Mouse (Mus musculus): ENCODE measurements around the gene Lpin3. TPM values are rescaled to one million over a fixed set of nuclear protein-coding genes. Genes with fewer than 3 reads are reported as not detected.

Gene Lpin3
- polyA plus RNA-seq, 2 experiments, result 0.52 to 0.67 TPM

DNA sequence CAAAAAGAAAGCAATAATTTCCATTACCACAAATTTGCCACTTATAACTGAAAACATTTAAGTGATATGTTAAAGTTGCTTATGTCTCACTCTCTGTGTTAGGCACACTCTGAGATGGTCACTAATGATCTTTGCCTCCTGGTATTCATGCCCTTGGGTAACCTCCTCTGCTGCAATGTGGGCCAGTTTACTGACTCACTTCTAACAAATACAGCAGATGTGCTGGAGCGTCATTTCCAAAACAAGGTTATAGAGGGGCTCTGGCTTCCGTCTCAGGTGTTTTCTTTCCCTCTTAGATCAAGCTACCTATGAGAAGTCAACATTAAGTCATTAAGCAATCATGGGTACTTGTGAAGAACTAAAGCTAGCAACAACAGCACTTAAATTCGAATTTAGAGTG, 30.1 kb upstream of the Lpin3 start:
- Histone ChIP-seq H3K9me3 (ENCODE audit: control insufficient read depth, low read length) (no peaks in the 10 kb centered on the region), H3K4me3 (ENCODE audit: insufficient read depth in 1 of 2, low read depth in 2 of 2, low read length in 2 of 2) (no peak overlapping the region), H3K27me3 (ENCODE audit: control insufficient read depth, insufficient read depth, low read length) (no peaks in the 10 kb centered on the region), H3K36me3 (replicated peaks; ENCODE audit: control insufficient read depth, insufficient read depth, low read depth) (no peaks in the 10 kb centered on the region), H3K4me1 (replicated peaks; ENCODE audit: control insufficient read depth in 2 of 2, insufficient read depth in 2 of 2, low read length in 1 of 2) (no peaks in the 10 kb centered on the region), H3K27ac (no peak overlapping the region), H3K4me2 (ENCODE audit: low read depth) (no peak overlapping the region), H3K9ac (replicated peaks) (no peak overlapping the region)
- ATAC-seq (ENCODE audit: insufficient read depth) (no peak), DNase-seq (ENCODE audit: low read depth in 3 of 3, low spot score in 3 of 3) (no peak)
- WGBS (ENCODE audit: insufficient replicate concordance), result 53% methylated on average over 3 of the region's 3 CpGs
- TF ChIP-seq EP300 (IDR thresholded peaks at IDR 0.05; ENCODE audit: low read depth) (no peak), CTCF (IDR thresholded peaks at IDR 0.05; ENCODE audit: low read depth) (no peak)

DNA sequence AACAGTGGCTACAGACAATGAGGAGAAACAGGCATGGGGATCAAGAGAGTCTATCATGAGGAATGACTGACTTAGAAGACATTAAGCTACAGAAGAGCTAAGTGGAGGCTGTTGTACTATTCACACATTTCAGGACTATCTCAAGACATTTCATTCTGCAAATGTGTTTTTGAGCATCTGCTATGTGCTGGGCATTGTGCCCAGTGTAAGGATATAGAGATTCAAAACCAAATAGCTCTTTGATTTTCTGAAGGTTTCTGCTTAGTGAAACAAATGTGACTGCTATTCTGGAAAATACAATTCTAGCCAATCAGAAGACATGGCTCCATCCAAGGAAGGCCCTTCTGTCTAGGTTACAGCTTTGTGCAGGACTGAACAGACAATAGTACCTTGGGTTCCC, 25.8 kb upstream of the Lpin3 start:
- H3K4me3 ChIP-seq (ENCODE audit: insufficient read depth in 1 of 2, low read depth in 2 of 2, low read length in 2 of 2), result no peak overlapping the region
- ATAC-seq (ENCODE audit: insufficient read depth) (no peak), DNase-seq (ENCODE audit: low read depth in 3 of 3, low spot score in 3 of 3) (no peak)
- no peaks in the 10 kb centered on the region for H3K9me3 ChIP-seq (ENCODE audit: control insufficient read depth, low read length)
- no peak overlapping the region for H3K27ac ChIP-seq
- H3K9ac ChIP-seq (replicated peaks), result no peak overlapping the region
- H3K36me3 ChIP-seq (replicated peaks; ENCODE audit: control insufficient read depth, insufficient read depth, low read depth), result no peaks in the 10 kb centered on the region
- H3K27me3 ChIP-seq (ENCODE audit: control insufficient read depth, insufficient read depth, low read length), result no peaks in the 10 kb centered on the region
- TF ChIP-seq EP300 (IDR thresholded peaks at IDR 0.05; ENCODE audit: low read depth) (no peak), CTCF (IDR thresholded peaks at IDR 0.05; ENCODE audit: low read depth) (no peak)
- 0 out of 4 replicates have a peak, but pooled peaks cover 0 to 2% of the 10 kb centered on the region in 2 experiments for H3K4me1 ChIP-seq (replicated peaks; ENCODE audit: control insufficient read depth in 2 of 2, insufficient read depth in 2 of 2, low read length in 1 of 2)
- H3K4me2 ChIP-seq (ENCODE audit: low read depth), result no peak overlapping the region

- no peak for ATAC-seq (ENCODE audit: insufficient read depth)
- H3K4me2 ChIP-seq (ENCODE audit: low read depth), result no peak overlapping the region
- no peak overlapping the region for H3K9ac ChIP-seq (replicated peaks)
- TF ChIP-seq CTCF (IDR thresholded peaks at IDR 0.05; ENCODE audit: low read depth) (peak; percentile 34; the same call in 1 of the 2 replicates), EP300 (IDR thresholded peaks at IDR 0.05; ENCODE audit: low read depth) (no peak)
- no peaks in the 10 kb centered on the region for H3K36me3 ChIP-seq (replicated peaks; ENCODE audit: control insufficient read depth, insufficient read depth, low read depth)
- H3K9me3 ChIP-seq (ENCODE audit: control insufficient read depth, low read length), result no peaks in the 10 kb centered on the region
- WGBS (ENCODE audit: insufficient replicate concordance), result 58% methylated on average over 5 of the region's 5 CpGs
- no peak for DNase-seq (ENCODE audit: low read depth in 3 of 3, low spot score in 3 of 3)
- 0 out of 4 replicates have a peak, but pooled peaks cover 0 to 2% of the 10 kb centered on the region in 2 experiments for H3K4me1 ChIP-seq (replicated peaks; ENCODE audit: control insufficient read depth in 2 of 2, insufficient read depth in 2 of 2, low read length in 1 of 2)
- no peak overlapping the region for H3K4me3 ChIP-seq (ENCODE audit: insufficient read depth in 1 of 2, low read depth in 2 of 2, low read length in 2 of 2)
- no peaks in the 10 kb centered on the region for H3K27me3 ChIP-seq (ENCODE audit: control insufficient read depth, insufficient read depth, low read length)
- no peak overlapping the region for H3K27ac ChIP-seq
Observed at GRCm38 (mm10) chr2:160856359-160857102, 23.9 kb upstream of the Lpin3 start.

DNA sequence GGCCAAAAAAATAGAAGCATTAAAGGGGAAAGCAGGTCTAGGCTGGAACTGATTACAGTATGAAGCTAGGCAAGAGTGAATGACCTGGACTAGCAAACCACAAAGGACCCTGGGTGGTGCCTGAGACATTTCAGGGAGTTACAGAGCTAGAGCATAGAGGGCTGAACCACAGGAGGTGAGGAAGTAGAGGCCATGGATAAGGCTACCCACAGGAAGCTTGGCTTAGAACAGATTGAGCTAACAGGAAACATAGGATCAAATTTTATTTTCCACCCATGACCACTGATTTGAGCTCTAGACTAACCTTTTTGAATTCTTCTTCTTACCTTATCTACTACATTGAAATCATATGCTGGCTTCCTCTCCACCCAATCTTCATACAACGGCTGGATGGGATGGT, 20.1 kb upstream of the Lpin3 start:
- H3K27me3 ChIP-seq (ENCODE audit: control insufficient read depth, insufficient read depth, low read length), result no peaks in the 10 kb centered on the region; the same call in 1 of the 2 replicates
- H3K9me3 ChIP-seq (ENCODE audit: control insufficient read depth, low read length), result no peaks in the 10 kb centered on the region
- WGBS (ENCODE audit: insufficient replicate concordance), result 21% methylated on average over 1 of the region's 1 CpGs
- no peak overlapping the region for H3K27ac ChIP-seq
- no peak for TF ChIP-seq EP300 (IDR thresholded peaks at IDR 0.05; ENCODE audit: low read depth)
- no peak for TF ChIP-seq CTCF (IDR thresholded peaks at IDR 0.05; ENCODE audit: low read depth)
- H3K9ac ChIP-seq (replicated peaks), result no peak overlapping the region
- no peak overlapping the region for H3K4me3 ChIP-seq (ENCODE audit: insufficient read depth in 1 of 2, low read depth in 2 of 2, low read length in 2 of 2)
- H3K36me3 ChIP-seq (replicated peaks; ENCODE audit: control insufficient read depth, insufficient read depth, low read depth), result no peaks in the 10 kb centered on the region
- no peak for DNase-seq (ENCODE audit: low read depth in 3 of 3, low spot score in 3 of 3)
- 0 out of 4 replicates have a peak, but pooled peaks cover 0 to 2% of the 10 kb centered on the region in 2 experiments for H3K4me1 ChIP-seq (replicated peaks; ENCODE audit: control insufficient read depth in 2 of 2, insufficient read depth in 2 of 2, low read length in 1 of 2)
- no peak overlapping the region for H3K4me2 ChIP-seq (ENCODE audit: low read depth)
- no peak for ATAC-seq (ENCODE audit: insufficient read depth)

GRCm38 (mm10) chr2:160864112-160864511, 16.4 kb upstream of the Lpin3 start:
- Histone ChIP-seq H3K9ac (replicated peaks) (no peak overlapping the region), H3K4me1 (replicated peaks; ENCODE audit: control insufficient read depth in 2 of 2, insufficient read depth in 2 of 2, low read length in 1 of 2) (0 out of 4 replicates have a peak, but pooled peaks cover 0 to 2% of the 10 kb centered on the region in 2 experiments), H3K9me3 (ENCODE audit: control insufficient read depth, low read length) (no peaks in the 10 kb centered on the region), H3K36me3 (replicated peaks; ENCODE audit: control insufficient read depth, insufficient read depth, low read depth) (no peaks in the 10 kb centered on the region), H3K4me2 (ENCODE audit: low read depth) (no peak overlapping the region), H3K4me3 (ENCODE audit: insufficient read depth in 1 of 2, low read depth in 2 of 2, low read length in 2 of 2) (no peak overlapping the region), H3K27ac (no peak overlapping the region), H3K27me3 (ENCODE audit: control insufficient read depth, insufficient read depth, low read length) (no peaks in the 10 kb centered on the region; the same call in 1 of the 2 replicates)
- no peak for DNase-seq (ENCODE audit: low read depth in 3 of 3, low spot score in 3 of 3)
- 65% methylated on average over 1 of the region's 1 CpGs for WGBS (ENCODE audit: insufficient replicate concordance)
- no peak for ATAC-seq (ENCODE audit: insufficient read depth)
- no peak for TF ChIP-seq CTCF (IDR thresholded peaks at IDR 0.05; ENCODE audit: low read depth)
- TF ChIP-seq EP300 (IDR thresholded peaks at IDR 0.05; ENCODE audit: low read depth), result no peak
